In genomic region chr17:4738717-4739485, GRCm38 (mm10) we compare ENCODE assay signal across 16 mouse cellular contexts.
DNase-seq lines count a peak whose midpoint lies in the region; ATAC-seq and TF ChIP-seq lines count a peak whose summit lies in the region.
"Had no signal": no experiment of that assay in that cellular context is flagged by ENCODE, and none has a peak within 500 bp of the region (broad histone marks: within the 10 kb centered on the region; RNA-seq: fewer than 3 reads in every experiment).

No protein-coding gene starts in this region.

- no peak for TF ChIP-seq CTCF in kidney, adult 2 months (conservative IDR thresholded peaks at IDR 0.05; ENCODE audit: insufficient read depth, insufficient read length, low read depth, low read length)
- TF ChIP-seq CTCF in left cerebral cortex, adult 2 months (IDR thresholded peaks at IDR 0.05) = no peak

- H3K4me1 ChIP-seq in midbrain, embryonic 12.5 days = peaks cover 13% of the 10 kb centered on the region
- 0 out of 2 replicates have a peak, but pooled peaks cover 3% of the 10 kb centered on the region for H3K4me1 ChIP-seq in midbrain, embryonic 16.5 days (ENCODE audit: control insufficient read depth, insufficient read depth, low read length)
- H3K4me1 ChIP-seq in kidney, adult 2 months (ENCODE audit: control insufficient read depth, insufficient read depth, low read length) = no peaks in the 10 kb centered on the region
- H3K4me1 ChIP-seq: embryonic facial prominence, embryonic 12.5 days had no signal

- ATAC-seq in midbrain, embryonic 12.5 days (ENCODE audit: low FRiP score, low read depth) = 0 out of 2 replicates have a peak, but pooled peaks have one; percentile 16
- ATAC-seq in midbrain, embryonic 16.5 days = no peak
- ATAC-seq: forebrain, embryonic 14.5 days had no signal

- no peak overlapping the region for H3K4me2 ChIP-seq in midbrain, embryonic 12.5 days (replicated peaks)
- H3K4me2 ChIP-seq in midbrain, embryonic 16.5 days (ENCODE audit: low read length) = no peak overlapping the region
- H3K4me2 ChIP-seq: embryonic facial prominence, embryonic 12.5 days; heart, embryonic 15.5 days had no signal

- no peaks in the 10 kb centered on the region for H3K36me3 ChIP-seq in midbrain, embryonic 12.5 days
- H3K36me3 ChIP-seq in midbrain, embryonic 16.5 days (ENCODE audit: control insufficient read depth, insufficient read depth, low read length) = no peaks in the 10 kb centered on the region
- H3K36me3 ChIP-seq in kidney, adult 2 months (ENCODE audit: control insufficient read depth, insufficient read depth, low read length) = no peaks in the 10 kb centered on the region
- H3K36me3 ChIP-seq: embryonic facial prominence, embryonic 12.5 days; heart, embryonic 15.5 days had no signal

- peak; percentile 96 for DNase-seq in heart, adult 11 months
- DNase-seq in heart, adult 8-10 months (ENCODE audit: low spot score) = no peak
- peak; percentile 17 to 40 for DNase-seq in heart, postnatal 10 days
- DNase-seq in thymus, postnatal 0 days (ENCODE audit: low spot score) = peak; percentile 24
- no peak for DNase-seq in kidney, adult 2 months
- no peak for DNase-seq in left cerebral cortex, adult 2 months (ENCODE audit: extremely low spot score in 1 of 2, low spot score in 2 of 2)
- DNase-seq: adrenal gland, adult 8-10 months; cerebellum, adult 11 months; kidney, adult 9 months; lung, postnatal 14 days had no signal

- WGBS in midbrain, embryonic 12.5 days = 5% methylated on average over 7 of the region's 7 CpGs
- WGBS in midbrain, embryonic 16.5 days = 18% methylated on average over 7 of the region's 7 CpGs
- 45% methylated on average over 7 of the region's 7 CpGs for WGBS in kidney, adult 2 months

- H3K4me3 ChIP-seq in midbrain, embryonic 12.5 days = no peak overlapping the region
- no peak overlapping the region for H3K4me3 ChIP-seq in midbrain, embryonic 16.5 days (ENCODE audit: low read depth, low read length)
- no peak overlapping the region for H3K4me3 ChIP-seq in kidney, adult 2 months (ENCODE audit: insufficient read depth, low read depth, low read length)
- no peak overlapping the region for H3K4me3 ChIP-seq in left cerebral cortex, adult 2 months
- H3K4me3 ChIP-seq: embryonic facial prominence, embryonic 12.5 days; heart, embryonic 15.5 days had no signal

- no peak for TF ChIP-seq POLR2A in kidney, adult 2 months (IDR thresholded peaks at IDR 0.05; ENCODE audit: low read depth, low read length)

- H3K27me3 ChIP-seq in midbrain, embryonic 12.5 days = peaks cover 3% of the 10 kb centered on the region
- no peaks in the 10 kb centered on the region for H3K27me3 ChIP-seq in midbrain, embryonic 16.5 days (ENCODE audit: control insufficient read depth, insufficient read depth, low read depth, low read length)
- H3K27me3 ChIP-seq in kidney, adult 2 months (replicated peaks; ENCODE audit: control insufficient read depth, insufficient read depth, low read length) = no peaks in the 10 kb centered on the region
- H3K27me3 ChIP-seq: embryonic facial prominence, embryonic 12.5 days; heart, embryonic 15.5 days had no signal

- H3K27ac ChIP-seq in midbrain, embryonic 12.5 days (replicated peaks) = no peak overlapping the region
- H3K27ac ChIP-seq in midbrain, embryonic 16.5 days (ENCODE audit: low read length) = no peak overlapping the region
- H3K27ac ChIP-seq in kidney, adult 2 months (ENCODE audit: insufficient read depth, low read depth, low read length) = no peak overlapping the region
- H3K27ac ChIP-seq in left cerebral cortex, adult 2 months = no peak overlapping the region
- H3K27ac ChIP-seq: embryonic facial prominence, embryonic 12.5 days; heart, embryonic 15.5 days; stomach, postnatal 0 days had no signal

- intact Hi-C loops in heart, postnatal 10 days (cut with DNase I) = no loop called here
- intact Hi-C loops in left cerebral cortex, adult 2 months (cut with DNase I) = no loop called here

- H3K9ac ChIP-seq in midbrain, embryonic 12.5 days (replicated peaks) = no peak overlapping the region; the same call in 1 of the 2 replicates
- H3K9ac ChIP-seq in midbrain, embryonic 16.5 days (ENCODE audit: low read depth, low read length) = no peak overlapping the region
- H3K9ac ChIP-seq: embryonic facial prominence, embryonic 12.5 days; heart, embryonic 15.5 days had no signal

- no peaks in the 10 kb centered on the region for H3K9me3 ChIP-seq in midbrain, embryonic 12.5 days
- H3K9me3 ChIP-seq in midbrain, embryonic 16.5 days (replicated peaks; ENCODE audit: control insufficient read depth, low read length, poor library complexity, severe bottlenecking) = no peaks in the 10 kb centered on the region
- H3K9me3 ChIP-seq: embryonic facial prominence, embryonic 12.5 days; heart, embryonic 15.5 days had no signal

Comparison
In these comparisons a context has a peak if more than half of its experiments do, and no peak if none do; other contexts are left out.
1. DNase-seq: peak in heart, adult 11 months (single experiment), heart, postnatal 10 days (2 of 2) and thymus, postnatal 0 days (single experiment); none in heart, adult 8-10 months (single experiment), kidney, adult 2 months (single experiment) and left cerebral cortex, adult 2 months (0 of 2).